Mouse (Mus musculus): ENCODE results near the gene Prkar2a. TPM values are rescaled to one million over a fixed set of nuclear protein-coding genes. Genes with fewer than 3 reads are reported as not detected.

Prkar2a gene
- polyA plus RNA-seq, 1 experiment from 2014 or later: 16.4 TPM

DNA sequence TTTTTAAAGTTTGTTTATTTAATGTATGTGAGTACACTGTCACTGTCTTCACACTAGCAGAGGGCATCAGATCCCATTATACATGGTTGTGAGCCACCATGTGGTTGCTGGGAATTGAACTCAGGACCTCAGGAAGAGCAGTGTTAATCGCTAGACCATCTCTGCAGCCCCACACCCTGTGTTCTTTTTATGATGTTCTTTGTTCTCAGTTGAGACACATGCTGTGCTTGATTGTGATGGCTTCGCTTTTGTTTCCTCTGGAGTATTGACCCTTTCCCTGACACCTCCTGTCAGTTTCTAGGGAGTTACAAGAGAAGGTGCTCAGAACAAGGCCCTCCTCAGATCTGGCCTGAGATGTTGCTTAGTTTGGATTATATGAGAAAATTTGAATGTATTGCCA lies 34.6 kb downstream of the Prkar2a start:
- DNase-seq (ENCODE audit: low spot score) (no peak), ATAC-seq (no peak)
- Histone ChIP-seq H3K27ac (ENCODE audit: low read length) (no peak overlapping the region), H3K9ac (replicated peaks; ENCODE audit: low read depth) (no peak overlapping the region), H3K27me3 (replicated peaks; ENCODE audit: insufficient read depth, low read length) (no peaks in the 10 kb centered on the region), H3K4me3 (ENCODE audit: low read depth, low read length) (no peak overlapping the region), H3K36me3 (ENCODE audit: insufficient read depth, low read length) (no peaks in the 10 kb centered on the region), H3K9me3 (ENCODE audit: low read length) (no peaks in the 10 kb centered on the region), H3K4me2 (replicated peaks; ENCODE audit: low read depth, low read length) (no peak overlapping the region), H3K4me1 (ENCODE audit: insufficient read depth, low read depth, low read length) (no peaks in the 10 kb centered on the region)
- TF ChIP-seq CTCF (IDR thresholded peaks at IDR 0.05) (no peak), EP300 (IDR thresholded peaks at IDR 0.05) (no peak)
- WGBS: 72% methylated on average over 2 of the region's 2 CpGs

DNA sequence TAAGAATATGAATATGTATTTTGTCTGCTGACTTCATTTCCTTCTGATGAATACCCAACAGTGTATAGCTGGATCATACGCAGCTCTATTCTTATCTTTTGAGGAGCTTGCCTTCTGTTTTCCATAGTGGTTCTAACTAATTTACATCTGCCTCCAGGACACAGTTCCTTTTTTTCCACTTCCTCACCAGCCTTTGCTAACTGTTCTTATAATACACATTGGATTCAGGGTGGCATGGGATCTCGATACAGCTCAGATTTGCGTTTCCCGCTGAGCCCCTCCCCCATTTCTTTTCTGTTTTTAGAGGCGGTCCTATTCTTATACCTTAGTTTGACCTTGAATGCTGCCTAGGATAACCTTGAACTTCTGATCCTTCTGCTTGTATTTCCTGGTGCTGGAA lies 37.0 kb downstream of the Prkar2a start:
- ATAC-seq (no peak), DNase-seq (ENCODE audit: low spot score) (no peak)
- H3K4me2 ChIP-seq (replicated peaks; ENCODE audit: low read depth, low read length): no peak overlapping the region
- H3K4me3 ChIP-seq (ENCODE audit: low read depth, low read length): no peak overlapping the region
- H3K27me3 ChIP-seq (replicated peaks; ENCODE audit: insufficient read depth, low read length): no peaks in the 10 kb centered on the region
- no peaks in the 10 kb centered on the region for H3K9me3 ChIP-seq (ENCODE audit: low read length)
- TF ChIP-seq CTCF (IDR thresholded peaks at IDR 0.05) (no peak), EP300 (IDR thresholded peaks at IDR 0.05) (no peak)
- no peak overlapping the region for H3K27ac ChIP-seq (ENCODE audit: low read length)
- 92% methylated on average over 5 of the region's 5 CpGs for WGBS
- no peaks in the 10 kb centered on the region for H3K36me3 ChIP-seq (ENCODE audit: insufficient read depth, low read length)
- H3K9ac ChIP-seq (replicated peaks; ENCODE audit: low read depth): no peak overlapping the region
- H3K4me1 ChIP-seq (ENCODE audit: insufficient read depth, low read depth, low read length): no peaks in the 10 kb centered on the region

DNA sequence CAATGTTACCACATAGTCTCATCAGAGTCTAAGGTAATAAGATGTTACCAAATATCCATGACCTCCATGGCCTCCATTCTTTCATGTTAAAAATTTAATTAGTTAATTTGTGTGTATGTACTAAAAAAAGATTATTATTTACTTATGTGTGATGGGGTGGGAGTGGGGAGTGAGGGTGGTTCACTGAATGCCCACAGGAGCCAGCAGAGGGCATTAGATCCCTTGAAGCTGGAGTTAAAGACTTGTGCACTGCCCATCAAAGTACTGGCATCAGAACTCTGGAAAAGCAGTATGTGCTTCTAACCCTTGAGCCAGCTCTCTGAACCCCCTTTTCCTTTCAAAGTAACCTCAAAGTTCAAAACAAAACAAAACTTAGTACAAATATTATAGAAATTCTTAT lies 39.9 kb downstream of the Prkar2a start:
- Histone ChIP-seq H3K4me1 (ENCODE audit: insufficient read depth, low read depth, low read length) (no peaks in the 10 kb centered on the region), H3K4me3 (ENCODE audit: low read depth, low read length) (no peak overlapping the region), H3K4me2 (replicated peaks; ENCODE audit: low read depth, low read length) (no peak overlapping the region), H3K36me3 (ENCODE audit: insufficient read depth, low read length) (0 out of 2 replicates have a peak, but pooled peaks cover under 1% of the 10 kb centered on the region), H3K9ac (replicated peaks; ENCODE audit: low read depth) (no peak overlapping the region), H3K27ac (ENCODE audit: low read length) (no peak overlapping the region), H3K27me3 (replicated peaks; ENCODE audit: insufficient read depth, low read length) (no peaks in the 10 kb centered on the region), H3K9me3 (ENCODE audit: low read length) (no peaks in the 10 kb centered on the region)
- DNase-seq (ENCODE audit: low spot score) (no peak), ATAC-seq (no peak)
- TF ChIP-seq CTCF (IDR thresholded peaks at IDR 0.05) (peak; percentile 47; the same call in 1 of the 2 replicates), EP300 (IDR thresholded peaks at IDR 0.05) (no peak)

GRCm38 (mm10) chr9:108732462-108732861 lies 43.3 kb downstream of the Prkar2a start:
- Histone ChIP-seq H3K4me1 (ENCODE audit: insufficient read depth, low read depth, low read length) (no peaks in the 10 kb centered on the region), H3K27ac (ENCODE audit: low read length) (no peak overlapping the region), H3K9ac (replicated peaks; ENCODE audit: low read depth) (no peak overlapping the region), H3K27me3 (replicated peaks; ENCODE audit: insufficient read depth, low read length) (no peaks in the 10 kb centered on the region), H3K4me3 (ENCODE audit: low read depth, low read length) (no peak overlapping the region), H3K36me3 (ENCODE audit: insufficient read depth, low read length) (0 out of 2 replicates have a peak, but pooled peaks cover 7% of the 10 kb centered on the region), H3K9me3 (ENCODE audit: low read length) (no peaks in the 10 kb centered on the region), H3K4me2 (replicated peaks; ENCODE audit: low read depth, low read length) (no peak overlapping the region)
- DNase-seq (ENCODE audit: low spot score) (no peak), ATAC-seq (no peak)
- TF ChIP-seq CTCF (IDR thresholded peaks at IDR 0.05) (peak; percentile 50), EP300 (IDR thresholded peaks at IDR 0.05) (no peak)

DNA sequence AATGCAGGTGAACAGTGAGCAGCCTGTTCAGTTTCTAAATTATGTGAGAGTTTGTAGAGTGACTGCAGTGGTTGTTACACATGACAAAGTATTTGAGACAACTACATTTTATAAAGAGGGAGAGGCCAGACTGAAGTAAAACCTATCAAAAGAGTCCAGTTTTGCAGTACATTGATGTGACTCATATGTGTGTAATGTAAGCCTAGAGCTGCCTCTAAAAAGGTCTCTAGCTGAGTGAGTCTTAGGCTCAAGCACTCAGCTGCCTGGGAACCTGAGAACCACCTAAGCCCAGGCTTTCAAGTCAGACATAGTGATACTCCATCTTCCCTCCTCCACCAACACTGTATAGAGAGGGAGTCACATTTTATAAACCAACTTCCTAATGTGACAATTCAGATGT lies 45.5 kb downstream of the Prkar2a start:
- no peaks in the 10 kb centered on the region for H3K4me1 ChIP-seq (ENCODE audit: insufficient read depth, low read depth, low read length)
- no peaks in the 10 kb centered on the region for H3K27me3 ChIP-seq (replicated peaks; ENCODE audit: insufficient read depth, low read length)
- H3K36me3 ChIP-seq (ENCODE audit: insufficient read depth, low read length): 0 out of 2 replicates have a peak, but pooled peaks cover 7% of the 10 kb centered on the region
- no peak overlapping the region for H3K9ac ChIP-seq (replicated peaks; ENCODE audit: low read depth)
- H3K4me2 ChIP-seq (replicated peaks; ENCODE audit: low read depth, low read length): no peak overlapping the region
- no peak for TF ChIP-seq EP300 (IDR thresholded peaks at IDR 0.05)
- no peak for TF ChIP-seq CTCF (IDR thresholded peaks at IDR 0.05)
- H3K9me3 ChIP-seq (ENCODE audit: low read length): no peaks in the 10 kb centered on the region
- H3K4me3 ChIP-seq (ENCODE audit: low read depth, low read length): no peak overlapping the region
- no peak overlapping the region for H3K27ac ChIP-seq (ENCODE audit: low read length)
- DNase-seq (ENCODE audit: low spot score) (no peak), ATAC-seq (no peak)

- no peak for DNase-seq (ENCODE audit: low spot score)
- TF ChIP-seq CTCF (IDR thresholded peaks at IDR 0.05) (no peak), EP300 (IDR thresholded peaks at IDR 0.05) (no peak)
- 49% methylated on average over 3 of the region's 3 CpGs for WGBS
These were observed 50.1 kb downstream of the Prkar2a start for GRCm38 (mm10) chr9:108739239-108739638.

GRCm38 (mm10) chr9:108740062-108740461 lies 50.9 kb downstream of the Prkar2a start:
- DNase-seq (ENCODE audit: low spot score): peak; percentile 49
- H3K4me3 ChIP-seq (ENCODE audit: low read depth, low read length): no peak overlapping the region
- ATAC-seq: no peak
- H3K27ac ChIP-seq (ENCODE audit: low read length): no peak overlapping the region
- H3K27me3 ChIP-seq (replicated peaks; ENCODE audit: insufficient read depth, low read length): no peaks in the 10 kb centered on the region
- H3K4me2 ChIP-seq (replicated peaks; ENCODE audit: low read depth, low read length): no peak overlapping the region
- H3K9me3 ChIP-seq (ENCODE audit: low read length): no peaks in the 10 kb centered on the region
- TF ChIP-seq CTCF (IDR thresholded peaks at IDR 0.05) (peak; percentile 50), EP300 (IDR thresholded peaks at IDR 0.05) (no peak)
- 0 out of 2 replicates have a peak, but pooled peaks cover 7% of the 10 kb centered on the region for H3K36me3 ChIP-seq (ENCODE audit: insufficient read depth, low read length)
- 91% methylated on average over 1 of the region's 1 CpGs for WGBS
- H3K9ac ChIP-seq (replicated peaks; ENCODE audit: low read depth): no peak overlapping the region
- H3K4me1 ChIP-seq (ENCODE audit: insufficient read depth, low read depth, low read length): no peaks in the 10 kb centered on the region

More at GRCm38 (mm10) chr9:108739239-108739638, 50.1 kb downstream of the Prkar2a start:
- Histone ChIP-seq H3K27ac (ENCODE audit: low read length) (no peak overlapping the region), H3K4me1 (ENCODE audit: insufficient read depth, low read depth, low read length) (no peaks in the 10 kb centered on the region), H3K9ac (replicated peaks; ENCODE audit: low read depth) (no peak overlapping the region), H3K4me2 (replicated peaks; ENCODE audit: low read depth, low read length) (no peak overlapping the region), H3K36me3 (ENCODE audit: insufficient read depth, low read length) (0 out of 2 replicates have a peak, but pooled peaks cover 9% of the 10 kb centered on the region), H3K4me3 (ENCODE audit: low read depth, low read length) (no peak overlapping the region), H3K27me3 (replicated peaks; ENCODE audit: insufficient read depth, low read length) (no peaks in the 10 kb centered on the region), H3K9me3 (ENCODE audit: low read length) (no peaks in the 10 kb centered on the region)
- no peak for ATAC-seq

Measured in lung, postnatal 0 days (tissue).